Mouse (Mus musculus): Measurements from ENCODE around the gene Abcc3.
"Not testable (repeated sequence)": the region's sequence is repeated elsewhere in the genome, so short reads cannot be mapped to it uniquely, and the experiment has no call there.

Abcc3 gene

DNA sequence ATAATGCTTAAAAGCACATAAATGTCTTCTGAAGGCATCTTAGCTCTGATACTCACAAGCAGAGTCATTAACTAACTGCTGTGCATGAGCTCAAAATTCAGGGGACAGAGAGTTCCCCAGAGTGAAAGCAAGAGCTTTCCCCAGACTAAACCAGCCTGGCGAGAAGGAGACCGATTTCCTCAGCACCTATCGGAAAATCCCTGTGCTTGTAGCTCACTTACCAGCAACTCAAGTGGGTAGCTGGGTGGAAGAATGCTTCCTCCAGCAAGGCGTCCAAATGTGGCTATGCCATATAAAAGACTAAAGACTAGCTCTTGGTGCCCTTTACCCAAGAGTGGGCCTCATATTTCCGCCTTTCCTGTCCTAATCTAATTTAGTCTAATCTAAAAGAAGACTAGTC lies 9.9 kb upstream of the Abcc3 start:
- DNase-seq (ENCODE audit: low spot score in 2 of 2), result no peak

DNA sequence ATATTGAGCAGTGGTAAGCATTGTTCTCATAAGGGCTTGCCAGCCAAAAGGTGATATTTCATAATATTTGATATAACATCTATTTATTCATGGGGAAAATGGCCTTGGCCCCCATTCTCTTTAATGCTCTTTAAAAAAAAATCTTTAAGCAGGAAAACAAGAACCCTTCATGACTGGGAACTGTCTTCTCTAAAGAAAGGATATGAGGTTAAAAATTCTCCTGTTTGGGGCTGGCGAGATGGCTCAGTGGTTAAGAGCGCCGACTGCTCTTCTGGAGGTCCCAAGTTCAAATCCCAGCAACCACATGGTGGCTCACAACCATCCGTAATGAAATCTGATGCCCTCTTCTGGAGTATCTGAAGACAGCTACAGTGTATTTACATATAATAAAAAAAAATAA lies 9.2 kb upstream of the Abcc3 start:
- DNase-seq (ENCODE audit: low spot score in 2 of 2), result not testable (repeated sequence)

DNA sequence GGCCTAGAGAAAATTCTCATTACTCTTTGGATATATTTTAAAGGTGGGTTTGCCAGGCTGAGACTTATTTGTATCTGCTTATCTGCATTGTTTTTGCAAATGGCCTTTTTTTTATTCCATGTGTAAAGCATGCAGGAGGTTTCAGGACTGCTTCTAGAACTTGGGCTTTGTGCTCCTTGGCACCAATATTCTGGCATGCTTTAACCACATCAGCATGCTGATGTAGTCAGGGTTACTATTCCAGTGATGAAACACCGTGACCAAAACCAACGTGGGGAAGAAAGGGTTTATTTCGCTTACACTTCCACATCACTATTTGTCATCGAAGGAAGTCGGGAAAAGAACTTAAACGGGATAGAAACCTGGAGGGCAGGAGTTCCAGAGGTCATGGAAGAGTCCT lies 8.2 kb upstream of the Abcc3 start:
- no peak for DNase-seq (ENCODE audit: low spot score in 2 of 2)

DNA sequence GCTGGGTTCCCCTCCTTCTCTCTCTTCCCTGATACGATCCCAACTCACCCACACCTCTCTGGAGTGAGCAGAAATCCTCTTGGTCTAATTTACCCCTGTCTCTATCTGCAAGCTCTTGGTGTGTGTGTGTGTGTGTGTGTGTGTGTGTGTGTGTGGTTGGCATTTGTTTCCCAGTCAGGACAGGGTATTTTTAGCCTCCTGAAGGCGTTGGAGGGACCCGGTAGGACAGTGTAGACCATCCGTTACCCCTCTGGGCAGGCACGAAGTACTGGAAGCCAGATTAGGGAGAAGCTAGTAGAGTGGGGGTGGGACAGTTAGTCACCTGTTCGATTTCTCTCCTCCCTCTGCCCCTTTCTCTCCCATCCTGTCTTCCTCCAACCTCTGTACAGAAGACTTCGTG lies 1.3 kb upstream of the Abcc3 start:
- no peak for DNase-seq (ENCODE audit: low spot score in 2 of 2)

DNA sequence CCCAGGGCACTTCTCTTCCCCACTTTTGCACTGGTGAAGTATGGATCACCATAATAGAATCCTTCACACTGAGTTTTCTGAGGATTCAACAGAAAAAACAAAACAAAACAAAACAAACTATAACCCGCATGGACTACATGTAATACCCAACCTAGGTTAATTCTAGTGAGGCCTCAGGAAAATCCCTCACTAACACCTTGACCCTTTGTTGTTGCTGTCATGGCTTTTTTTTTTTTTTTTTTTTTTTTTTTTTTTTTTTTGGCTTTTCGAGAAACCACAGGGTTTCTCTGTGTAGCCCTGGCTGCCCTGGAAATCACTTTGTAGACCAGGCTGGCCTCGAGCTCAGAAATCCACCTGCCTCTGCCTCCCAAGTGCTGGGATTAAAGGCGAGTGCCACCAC lies 693 bp upstream of the Abcc3 start:
- DNase-seq (ENCODE audit: low spot score in 2 of 2), result not testable (repeated sequence)

DNA sequence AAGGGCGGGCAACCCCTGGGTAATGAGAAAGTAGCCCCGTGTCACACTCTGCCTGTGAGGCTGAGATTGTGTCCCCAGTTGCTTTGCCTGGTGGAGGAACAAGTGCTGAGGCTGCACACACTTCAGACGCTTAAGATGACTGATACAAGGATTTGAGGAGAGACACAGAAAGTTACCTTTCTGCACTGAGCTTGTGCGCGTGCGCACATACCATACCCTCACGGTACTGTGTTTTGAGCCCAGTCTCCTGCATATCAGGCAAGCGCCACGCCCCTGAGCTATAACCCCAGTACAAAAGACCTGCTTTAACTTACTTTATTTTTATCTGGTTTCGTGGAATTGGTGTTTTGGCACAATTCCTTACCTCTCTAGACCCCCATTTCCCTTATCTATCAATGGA lies 1.1 kb downstream of the Abcc3 start:
- no peak for DNase-seq (ENCODE audit: low spot score in 2 of 2)

DNA sequence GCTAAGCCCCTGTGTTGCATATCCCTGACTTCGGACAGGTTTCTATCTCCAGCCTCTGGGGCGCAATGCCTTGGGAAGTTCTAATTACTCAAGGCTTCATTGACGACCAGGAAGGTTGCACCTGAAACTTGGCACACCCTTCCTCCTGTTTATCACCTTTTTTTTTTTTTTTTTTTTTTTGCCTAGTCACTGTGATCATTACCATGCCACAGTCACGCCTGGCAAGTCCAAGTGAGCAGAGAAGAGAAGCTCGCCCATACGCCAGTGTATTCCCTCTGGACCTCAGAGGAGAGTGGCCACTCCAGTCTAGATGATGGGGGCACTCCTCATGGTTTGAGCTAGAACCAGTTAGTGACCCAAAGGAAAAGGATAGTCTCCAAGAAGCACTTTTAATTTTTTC lies 2.0 kb downstream of the Abcc3 start:
- DNase-seq (ENCODE audit: low spot score in 2 of 2), result no peak

DNA sequence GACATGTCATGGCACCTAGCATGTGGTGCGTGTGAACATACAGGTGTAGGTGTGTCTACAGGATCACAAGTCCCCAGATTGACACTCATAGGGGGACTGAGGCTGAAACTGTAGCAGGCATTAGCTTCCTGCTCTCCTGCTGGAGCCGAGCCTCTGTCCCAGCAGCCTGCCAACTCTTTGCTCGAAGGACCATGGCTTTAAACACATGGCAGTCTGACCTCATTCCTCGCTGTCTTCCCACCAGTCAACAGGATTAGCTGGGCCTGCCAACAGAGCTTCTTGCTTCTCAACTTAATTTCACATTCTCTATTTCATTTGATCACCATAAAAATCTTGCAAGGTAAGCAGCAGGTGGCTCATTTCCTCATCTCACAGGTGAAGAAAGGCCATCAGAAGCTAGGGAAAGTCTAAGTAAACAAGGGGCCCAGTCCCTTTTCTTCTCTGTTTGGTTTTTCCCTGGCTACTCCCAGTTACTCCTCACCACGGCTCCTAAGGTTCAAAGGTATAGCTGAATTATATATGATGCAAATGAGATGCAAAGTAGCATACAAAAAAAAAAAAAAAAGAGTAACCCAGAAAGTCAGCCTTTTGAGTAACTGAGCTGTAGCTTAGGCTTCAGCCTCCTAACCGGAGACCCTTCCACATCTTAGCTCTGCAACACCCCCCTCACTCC lies 2.9 kb downstream of the Abcc3 start:
- no peak for DNase-seq (ENCODE audit: low spot score in 2 of 2)

DNA sequence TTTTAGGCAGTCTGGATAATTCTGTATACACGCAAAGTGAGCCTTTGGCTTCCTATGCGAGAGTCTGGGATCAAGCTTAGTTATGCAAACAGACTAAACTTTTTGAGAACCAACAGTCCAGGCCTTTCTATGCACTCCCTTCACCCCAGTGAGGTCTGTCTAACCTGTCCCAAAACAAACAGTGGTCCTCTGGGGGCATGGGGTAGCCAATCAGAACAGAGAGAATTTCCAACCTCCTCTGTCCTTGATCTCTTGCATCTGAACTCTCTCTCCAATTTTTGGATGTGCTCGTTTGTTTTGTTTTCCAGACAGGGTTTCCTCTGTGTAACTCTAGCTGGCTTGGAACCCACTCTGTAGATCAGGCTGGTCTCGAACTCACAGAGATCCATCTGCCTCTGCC lies 3.8 kb downstream of the Abcc3 start:
- no peak for DNase-seq (ENCODE audit: low spot score in 2 of 2)

DNA sequence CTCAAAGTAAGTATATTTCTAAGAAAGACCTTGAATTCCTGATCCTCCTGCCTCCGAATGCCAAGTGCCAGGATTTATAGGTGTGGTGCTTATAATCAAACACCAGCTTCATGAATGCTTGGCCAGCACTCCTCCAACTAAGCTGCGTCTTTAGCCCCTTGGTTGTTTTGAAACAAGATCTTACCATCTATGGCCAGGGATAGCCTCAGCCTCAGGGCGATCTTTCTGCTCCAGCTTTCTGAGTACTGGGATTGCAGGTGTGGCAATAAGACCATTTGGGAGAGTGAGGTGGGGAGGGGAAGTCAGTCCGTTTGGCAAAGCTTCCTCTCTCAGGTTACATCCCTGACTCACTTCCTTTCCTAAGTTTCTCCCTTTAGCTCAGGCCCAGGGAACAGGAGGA lies 5.0 kb downstream of the Abcc3 start:
- no peak for DNase-seq (ENCODE audit: low spot score in 2 of 2)

DNA sequence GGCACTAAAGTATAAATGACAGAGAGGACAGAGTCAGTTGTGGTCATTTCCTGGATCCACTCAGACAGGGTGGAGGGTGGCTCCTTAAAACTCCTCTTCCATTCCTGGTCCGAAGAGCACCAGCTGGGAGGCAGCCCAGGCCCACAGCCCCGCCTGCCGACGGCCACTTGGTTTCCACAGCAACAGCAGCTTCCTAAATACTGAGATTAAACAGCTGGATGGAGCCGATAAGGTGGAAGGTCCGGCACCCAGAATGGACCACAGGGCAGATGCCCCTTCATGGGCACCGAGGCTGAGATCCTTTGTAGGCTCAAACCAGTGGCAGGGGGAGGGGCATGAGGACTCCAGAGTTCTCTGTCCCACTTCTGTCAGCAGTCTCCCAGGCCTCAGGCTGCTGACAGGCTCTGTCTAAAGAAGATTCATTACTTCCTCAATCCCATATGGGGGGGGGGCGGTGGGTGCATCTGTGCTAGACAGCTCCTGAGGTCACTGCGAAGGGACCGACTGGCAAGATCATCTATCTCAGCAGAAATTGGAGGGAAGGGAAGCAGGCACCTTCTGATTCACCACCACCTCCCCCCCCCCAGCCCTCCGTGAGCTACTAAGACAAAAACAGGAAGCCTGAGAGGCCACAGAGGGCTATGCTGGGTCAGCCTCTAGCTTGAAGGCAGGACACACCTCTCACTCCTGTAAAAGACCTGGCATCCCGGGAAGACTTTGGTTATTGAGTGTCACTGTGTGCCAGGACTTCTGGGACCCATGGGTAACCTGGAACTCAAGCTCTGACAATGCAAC lies 6.6 kb downstream of the Abcc3 start:
- no peak for DNase-seq (ENCODE audit: low spot score in 2 of 2)

DNA sequence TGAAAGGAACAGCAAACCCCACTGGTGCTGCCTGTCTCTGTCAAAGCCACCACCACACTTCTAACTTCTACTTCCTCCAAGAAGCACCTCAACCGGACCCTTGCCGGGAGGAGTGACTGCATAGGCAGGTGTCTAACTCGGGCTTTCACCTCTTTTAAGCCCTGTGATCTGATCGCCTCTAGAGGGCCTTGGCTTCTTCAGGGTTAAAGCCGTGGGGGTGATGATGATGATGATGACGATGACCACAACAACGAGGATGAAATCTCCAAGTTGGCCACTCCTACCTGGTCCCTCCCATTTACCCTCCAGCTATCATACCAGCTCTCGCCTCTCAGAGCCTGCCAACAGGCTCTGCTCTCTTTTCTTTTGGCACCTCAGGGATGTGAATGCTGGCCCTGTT lies 13.1 kb downstream of the Abcc3 start:
- no peak for DNase-seq (ENCODE audit: low spot score in 2 of 2)

DNA sequence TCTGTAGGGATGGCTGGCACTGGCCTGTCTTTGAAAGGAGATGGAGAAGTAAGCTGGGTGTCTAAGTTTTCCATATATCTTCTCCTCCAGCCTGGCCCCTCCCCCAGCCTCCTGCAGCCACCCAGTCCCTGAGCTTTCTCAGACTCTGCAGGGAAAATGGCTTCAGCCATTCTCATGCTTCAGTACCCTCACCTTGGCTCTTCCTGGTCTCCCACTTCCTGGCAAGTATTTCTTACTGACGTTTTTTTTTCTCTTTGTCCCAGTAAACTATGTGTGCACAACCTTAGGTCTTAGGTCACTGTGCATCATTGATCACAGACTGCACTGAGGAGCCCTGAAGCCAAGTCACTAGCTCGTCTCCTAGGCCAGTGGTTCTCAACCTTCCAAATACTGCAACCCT lies 13.7 kb downstream of the Abcc3 start:
- DNase-seq (ENCODE audit: low spot score in 2 of 2), result no peak

DNA sequence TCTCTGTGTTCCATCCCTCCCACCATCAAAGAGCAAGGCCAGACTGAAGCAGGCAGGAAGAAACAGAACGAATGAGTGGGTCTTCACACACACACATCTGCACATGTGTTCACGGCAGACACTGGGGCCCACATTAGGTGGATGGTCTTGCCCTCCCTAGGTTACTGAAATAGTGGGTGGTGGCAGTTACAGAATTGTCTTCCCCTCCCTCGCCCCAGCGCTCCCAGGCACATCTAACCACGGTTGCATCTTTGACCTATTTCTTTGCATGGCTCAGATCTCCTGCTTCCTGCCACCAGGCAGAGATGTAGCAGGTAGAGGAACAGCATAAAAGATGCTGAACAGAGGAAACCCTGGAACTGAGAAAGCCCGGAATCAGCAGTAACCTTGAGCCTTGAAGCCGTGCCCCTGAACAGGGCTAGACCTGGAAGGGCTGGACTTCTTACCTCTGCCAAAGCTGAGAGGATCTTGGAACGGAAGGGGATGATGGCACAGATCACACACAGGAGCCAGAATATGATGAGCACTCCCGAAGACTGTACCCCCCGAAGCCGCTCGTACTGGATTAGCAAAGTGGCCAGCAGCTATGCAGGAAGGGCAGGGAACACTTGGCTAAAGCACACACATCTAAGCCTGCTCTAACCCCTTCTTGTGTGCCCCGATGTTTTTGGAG lies 18.4 kb downstream of the Abcc3 start:
- no peak for DNase-seq (ENCODE audit: low spot score in 2 of 2)

DNA sequence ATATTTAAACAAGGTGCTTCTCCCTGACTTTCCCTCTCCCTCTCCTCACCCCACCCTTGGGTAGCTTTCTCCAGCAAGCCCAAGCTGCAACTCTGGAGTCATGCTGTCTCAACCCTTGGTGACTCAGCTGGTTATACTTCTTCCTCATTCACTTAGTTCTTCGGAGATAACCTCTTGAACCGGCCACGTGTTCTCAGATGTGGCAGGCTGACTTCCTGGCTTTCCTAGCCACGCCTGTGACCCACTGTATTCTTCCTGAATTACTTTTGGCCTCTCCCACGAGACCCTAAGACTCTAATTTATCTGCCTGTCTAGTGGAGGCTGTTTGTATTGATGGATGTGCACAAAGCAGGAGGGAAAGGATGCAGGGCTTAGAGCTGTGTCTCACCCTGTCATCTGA lies 22.0 kb downstream of the Abcc3 start:
- no peak for DNase-seq (ENCODE audit: low spot score in 2 of 2)

DNA sequence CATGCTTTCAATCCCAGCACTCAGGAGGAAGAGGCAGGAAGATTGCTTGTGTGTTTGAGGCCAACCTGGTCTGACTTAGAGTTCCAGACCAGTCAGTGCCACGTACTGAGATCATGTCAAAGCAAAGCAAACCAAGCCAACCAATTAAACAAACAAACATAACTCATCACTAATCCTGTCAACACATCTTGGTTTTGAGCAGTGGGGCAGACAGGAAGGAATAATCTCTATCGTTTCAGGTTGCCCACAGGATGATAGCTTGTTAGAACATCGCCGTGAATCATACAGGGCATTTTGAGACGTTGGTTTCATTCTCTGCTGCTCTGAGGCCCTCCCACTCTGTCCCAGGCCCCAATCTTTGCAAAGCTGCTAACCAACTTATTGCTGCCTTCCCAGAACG lies 22.8 kb downstream of the Abcc3 start:
- DNase-seq (ENCODE audit: low spot score in 2 of 2), result no peak

DNA sequence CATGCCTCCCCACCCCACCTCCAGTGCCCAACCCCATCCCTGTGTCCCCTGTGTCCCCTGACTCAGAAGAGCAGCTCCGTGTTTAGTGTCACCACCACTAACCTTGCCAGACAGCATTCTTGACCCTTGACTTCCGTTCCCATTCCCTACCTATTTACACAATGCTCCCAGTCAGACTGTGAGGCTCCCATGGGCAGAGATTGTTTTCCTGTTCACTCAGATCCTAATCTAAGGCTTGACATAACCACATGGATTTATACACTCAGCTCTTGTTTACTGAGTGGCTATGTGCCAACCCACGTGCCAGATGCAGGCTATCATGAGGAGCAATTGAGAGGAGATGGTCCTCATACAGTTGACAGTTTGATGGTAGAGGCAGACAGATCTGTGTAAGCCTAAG lies 27.5 kb downstream of the Abcc3 start:
- DNase-seq (ENCODE audit: low spot score in 2 of 2), result no peak

DNA sequence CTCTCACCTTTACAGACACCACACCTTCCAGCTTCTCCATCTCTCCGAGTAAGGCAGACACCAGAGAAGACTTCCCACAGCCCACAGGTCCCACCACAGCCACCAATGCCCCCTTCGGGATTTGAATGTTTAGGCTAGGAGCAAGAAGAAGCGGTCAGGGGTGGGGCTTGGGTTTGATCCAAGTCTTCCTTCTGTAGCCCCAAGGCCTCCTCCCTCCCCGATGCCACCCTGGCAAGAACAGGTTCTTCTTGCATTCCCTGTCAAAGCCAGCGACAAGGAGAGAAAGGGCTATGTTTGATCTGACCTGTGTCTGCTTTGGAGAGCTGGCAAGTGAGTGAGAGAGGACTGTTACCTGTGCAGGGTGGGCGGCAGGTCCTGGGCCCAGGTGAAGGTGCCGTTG lies 29.1 kb downstream of the Abcc3 start:
- DNase-seq (ENCODE audit: low spot score in 2 of 2), result no peak

DNA sequence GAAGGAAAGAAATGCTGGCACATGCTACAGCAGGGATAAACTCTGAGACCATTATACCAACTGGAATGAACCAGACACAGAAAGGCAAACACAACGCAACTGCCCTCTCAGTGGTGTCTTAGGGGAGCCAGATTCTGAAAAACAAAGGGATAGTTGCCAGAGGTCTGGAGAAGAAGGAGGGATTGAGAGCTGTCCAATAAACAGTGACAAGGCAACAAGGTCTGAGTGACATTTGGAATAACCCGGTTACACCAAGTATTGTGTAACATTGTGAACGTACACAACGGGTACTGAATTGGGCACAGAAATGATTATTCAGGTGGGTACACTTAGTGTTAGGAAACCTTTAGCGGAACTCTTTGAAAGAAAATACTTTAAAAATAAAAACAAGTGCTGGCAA lies 30.7 kb downstream of the Abcc3 start:
- no peak for DNase-seq (ENCODE audit: low spot score in 2 of 2)

DNA sequence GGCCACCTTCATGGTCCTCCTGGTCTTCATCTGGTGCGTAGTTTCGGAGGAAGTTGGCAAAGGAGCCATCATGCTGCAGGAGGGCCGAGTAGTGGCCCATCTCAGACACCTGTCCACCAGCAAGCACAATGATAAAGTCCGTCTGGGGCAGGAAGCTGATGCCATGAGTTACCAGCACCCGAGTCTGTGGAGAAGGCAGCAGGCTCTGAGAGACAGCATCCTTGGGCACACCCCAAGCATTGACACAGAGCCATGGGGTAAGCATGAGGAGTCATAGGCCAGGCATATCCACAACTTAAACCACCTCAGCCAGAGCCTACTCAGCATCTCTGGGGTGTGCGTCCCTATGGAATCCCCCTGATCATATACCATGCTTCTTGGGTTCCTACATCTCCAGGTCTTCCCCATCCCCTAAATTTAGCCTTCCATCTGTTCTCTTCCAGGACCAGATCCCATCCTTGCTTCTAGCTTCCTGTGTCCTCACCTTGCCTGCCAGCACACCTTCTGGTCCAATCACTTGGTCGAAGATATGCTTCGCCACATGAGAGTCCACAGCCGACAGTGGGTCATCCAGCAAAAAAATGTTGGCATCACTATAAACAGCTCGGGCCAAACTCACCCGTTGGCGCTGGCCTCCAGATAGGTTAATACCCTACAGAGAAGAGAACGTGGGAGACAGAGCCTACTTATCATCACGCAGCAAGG lies 31.5 kb downstream of the Abcc3 start:
- DNase-seq (ENCODE audit: low spot score in 2 of 2), result no peak

DNA sequence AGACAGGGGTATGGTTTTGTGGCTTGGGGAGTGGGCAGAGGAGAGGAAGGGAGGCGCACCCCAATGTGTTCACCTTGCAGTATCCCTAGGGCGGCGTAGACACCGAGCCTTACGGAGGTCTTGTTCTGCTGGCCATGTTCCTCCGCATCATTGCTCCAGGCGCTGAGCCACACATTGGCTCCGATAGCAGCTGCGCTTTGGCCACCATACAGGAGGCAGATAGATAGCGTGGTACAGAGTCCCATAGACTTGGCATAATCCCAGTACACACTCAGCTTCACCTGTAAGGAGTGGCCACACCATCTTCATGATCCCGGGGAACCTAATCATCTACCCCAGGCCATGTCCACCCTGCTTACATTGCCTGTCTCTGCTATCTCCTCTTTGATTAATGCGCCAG lies 33.6 kb downstream of the Abcc3 start:
- DNase-seq (ENCODE audit: low spot score in 2 of 2), result no peak

DNA sequence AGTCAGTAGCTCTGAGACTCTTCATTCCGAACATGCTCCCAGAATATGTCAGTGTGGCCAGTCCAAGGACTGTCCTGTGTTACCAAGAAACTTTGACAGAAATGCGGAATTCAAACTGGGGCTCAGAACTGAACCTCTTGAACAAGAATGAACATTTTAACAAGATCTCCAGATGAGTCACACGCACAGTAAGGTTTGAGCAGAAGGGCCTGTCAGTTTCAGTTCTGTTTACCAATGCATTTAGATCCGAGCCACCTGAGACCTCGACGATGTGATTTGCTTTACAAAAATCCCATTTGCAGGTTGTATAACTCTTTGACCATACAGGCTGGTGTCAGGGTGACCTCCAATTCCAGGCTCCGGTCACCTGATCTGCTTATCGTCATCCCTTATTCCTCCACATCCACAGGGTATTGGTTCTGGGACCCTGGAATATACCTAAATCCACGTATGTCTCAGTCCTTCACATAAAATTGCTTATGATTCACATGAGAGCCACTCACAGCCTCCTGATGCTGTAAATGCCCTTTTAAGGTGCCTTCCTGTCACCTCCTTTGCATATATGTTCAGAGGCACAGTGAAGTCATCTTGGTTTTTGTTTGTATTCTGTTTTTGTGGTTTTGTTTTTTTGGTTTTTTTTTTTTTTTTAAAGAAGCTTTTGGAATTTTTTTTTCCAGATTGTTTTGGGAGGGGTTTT lies 37.1 kb downstream of the Abcc3 start:
- DNase-seq (ENCODE audit: low spot score in 2 of 2), result no peak

Measured in frontal cortex, postnatal 36 days (tissue).